Mouse (Mus musculus) ES-Bruce4 (cell line): ENCODE results near the gene Rnf5. TPM values are rescaled to one million over a fixed set of nuclear protein-coding genes. Genes with fewer than 3 reads are reported as not detected.

Experiments
- H3K27ac ChIP-seq: 2 replicates; pipeline ENCODE4 v1.5.1; 2012; ENCODE audit warnings: low read length, inconsistent platforms; ENCODE audit not compliant: insufficient read depth
- H3K27me3 ChIP-seq: 2 replicates; pipeline ENCODE4 v1.6.1; 2012; ENCODE audit warnings: mild to moderate bottlenecking, low read length, inconsistent platforms; ENCODE audit not compliant: control insufficient read depth, poor library complexity, insufficient read depth, severe bottlenecking
- H3K36me3 ChIP-seq: 2 replicates; pipeline ENCODE4 v1.6.1; 2012; ENCODE audit warnings: inconsistent platforms, mild to moderate bottlenecking, low read length, moderate library complexity; ENCODE audit not compliant: control insufficient read depth, poor library complexity, insufficient read depth, severe bottlenecking
- H3K4me1 ChIP-seq: one replicate; pipeline ENCODE4 v1.8.1; 2011; ENCODE audit warnings: low read length; ENCODE audit not compliant: control insufficient read depth, insufficient read depth
- H3K4me3 ChIP-seq: 2 replicates; pipeline ENCODE4 v1.5.1; 2011; ENCODE audit warnings: low read depth, mild to moderate bottlenecking, low read length
- H3K9ac ChIP-seq: 2 replicates; pipeline ENCODE4 v1.6.1; 2012; ENCODE audit warnings: low read depth, mild to moderate bottlenecking, inconsistent platforms; ENCODE audit not compliant: poor library complexity, severe bottlenecking
- H3K9me3 ChIP-seq: replicated peaks from 2 replicates; pipeline ENCODE4 v1.6.1; 2012; ENCODE audit warnings: mild to moderate bottlenecking, low read length, inconsistent platforms; ENCODE audit not compliant: control insufficient read depth, poor library complexity, insufficient read depth, severe bottlenecking
- CTCF ChIP-seq: IDR thresholded peaks from one replicate; pipeline ENCODE4 v1.8.1; 2011; ENCODE audit warnings: low read depth, low read length
- EP300 ChIP-seq: IDR thresholded peaks from 2 replicates; pipeline ENCODE4 v1.6.1; 2011; ENCODE audit warnings: low read depth, low read length; ENCODE audit not compliant: insufficient read depth
- POLR2A ChIP-seq: IDR thresholded peaks from one replicate; pipeline ENCODE4 v1.8.1; 2011; ENCODE audit warnings: low read length; ENCODE audit not compliant: insufficient read depth
- polyA plus RNA-seq: library from polyadenylated mRNA; stranded (reverse); fragments of >200 nt; gene quantifications from 2 replicates; pipeline ENCODE4 v1.2.4, GENCODE M21; 2011; ENCODE audit warnings: low read depth; ENCODE audit not compliant: missing spikeins, insufficient read depth, insufficient read length

Gene Rnf5
- polyA plus RNA-seq, 1 experiment, result 75.9 TPM

DNA sequence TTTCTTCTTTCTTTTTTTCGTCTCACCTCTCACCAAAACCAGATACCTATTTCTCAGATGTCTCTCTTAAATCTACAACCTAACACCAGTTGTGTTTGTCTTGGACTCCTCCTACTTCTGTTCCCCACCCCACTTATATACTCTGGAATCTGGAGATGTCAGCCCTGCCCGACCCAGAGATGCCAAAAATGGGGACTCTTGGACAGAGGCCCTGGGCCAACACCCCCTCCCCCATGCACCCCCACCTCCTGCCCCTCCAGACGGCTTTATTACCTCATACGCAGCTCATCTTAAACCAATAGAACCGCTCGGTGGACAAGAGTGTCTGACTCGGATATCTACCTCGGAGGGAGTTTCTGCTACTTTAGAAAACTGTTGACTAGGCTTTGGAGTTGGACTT, 7.4 kb downstream of the Rnf5 start:
- Histone ChIP-seq H3K4me3 (no peak overlapping the region), H3K9me3 (no peaks in the 10 kb centered on the region), H3K36me3 (0 out of 2 replicates have a peak, but pooled peaks cover 9% of the 10 kb centered on the region), H3K4me1 (no peaks in the 10 kb centered on the region), H3K27ac (no peak overlapping the region), H3K9ac (no peak overlapping the region), H3K27me3 (no peaks in the 10 kb centered on the region)
- TF ChIP-seq POLR2A (no peak), EP300 (no peak), CTCF (no peak)

GRCm38 (mm10) chr17:34593752-34594525, 9.6 kb downstream of the Rnf5 start:
- H3K36me3 ChIP-seq, result 0 out of 2 replicates have a peak, but pooled peaks cover 6% of the 10 kb centered on the region
- H3K4me1 ChIP-seq, result peaks cover 6% of the 10 kb centered on the region
- H3K27ac ChIP-seq, result no peak overlapping the region
- no peaks in the 10 kb centered on the region for H3K27me3 ChIP-seq
- H3K9me3 ChIP-seq, result no peaks in the 10 kb centered on the region
- peak overlapping the region; percentile 16 for H3K4me3 ChIP-seq
- TF ChIP-seq POLR2A (no peak), CTCF (no peak)
- H3K9ac ChIP-seq, result no peak overlapping the region

DNA sequence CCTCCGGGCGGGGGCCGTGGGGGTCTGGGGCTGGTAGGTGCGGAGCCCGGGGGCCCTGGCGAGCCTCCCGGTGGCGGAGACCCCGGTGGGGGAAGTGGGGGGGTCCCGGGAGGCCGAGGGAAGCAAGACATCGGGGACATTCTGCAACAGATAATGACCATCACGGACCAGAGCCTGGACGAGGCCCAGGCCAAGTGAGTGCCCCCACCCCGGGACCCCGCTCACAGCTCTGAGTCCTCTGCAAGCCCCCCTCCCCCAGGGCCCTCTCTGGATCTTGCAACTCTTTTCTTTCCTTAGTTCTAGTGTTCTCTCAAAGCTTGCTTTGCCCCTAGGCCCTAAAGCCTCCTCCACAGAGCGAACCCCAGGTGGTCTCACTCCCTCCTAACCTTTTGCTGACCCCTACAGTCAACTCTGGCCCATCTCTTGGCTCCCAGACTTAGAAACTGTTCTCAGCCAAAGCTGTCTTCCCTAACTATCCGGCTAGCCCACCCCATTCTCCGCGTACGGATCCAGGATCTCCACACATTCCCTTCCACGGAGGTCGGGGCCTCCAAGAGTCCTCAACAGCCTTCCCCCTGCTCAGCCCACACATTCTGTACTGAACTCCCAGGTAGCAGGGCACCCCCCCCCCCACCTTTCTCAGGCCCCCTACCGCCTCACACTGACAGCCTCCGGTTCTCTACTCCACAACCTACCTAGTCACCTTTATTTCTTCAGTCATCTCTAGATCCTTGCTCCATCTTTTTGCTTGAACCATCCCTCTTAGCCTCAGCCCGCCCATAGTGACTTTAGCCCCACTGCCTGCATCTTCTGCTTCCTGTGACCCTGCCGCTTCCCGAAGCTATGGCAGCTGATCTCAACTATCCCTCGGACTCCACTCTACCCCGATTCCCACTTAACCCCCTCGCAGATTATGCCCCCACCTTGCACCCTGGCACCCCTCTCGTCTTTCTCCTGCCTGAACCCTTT, 10.6 kb downstream of the Rnf5 start:
- Histone ChIP-seq H3K36me3 (0 out of 2 replicates have a peak, but pooled peaks cover 6% of the 10 kb centered on the region), H3K4me1 (peaks cover 11% of the 10 kb centered on the region), H3K27me3 (no peaks in the 10 kb centered on the region), H3K9ac (peak overlapping the region; percentile 98), H3K4me3 (peak overlapping the region; percentile 16), H3K27ac (no peak overlapping the region), H3K9me3 (no peaks in the 10 kb centered on the region)
- TF ChIP-seq POLR2A (no peak), CTCF (no peak), EP300 (no peak)

- Histone ChIP-seq H3K9me3 (no peaks in the 10 kb centered on the region), H3K4me1 (peaks cover 11% of the 10 kb centered on the region), H3K9ac (peak overlapping the region; percentile 98), H3K36me3 (0 out of 2 replicates have a peak, but pooled peaks cover 6% of the 10 kb centered on the region), H3K4me3 (peak overlapping the region; percentile 73), H3K27ac (peak overlapping the region; percentile 75; the same call in 1 of the 2 replicates), H3K27me3 (no peaks in the 10 kb centered on the region)
- no peak for TF ChIP-seq CTCF
- TF ChIP-seq POLR2A, result peak; percentile 52
Observed at GRCm38 (mm10) chr17:34591994-34592375, 11.5 kb downstream of the Rnf5 start.

GRCm38 (mm10) chr17:34591029-34591993, 12.2 kb downstream of the Rnf5 start, which contains the start of gene Pbx2:
Gene Pbx2, plus strand, starts transcription at chr17:34591266.
- H3K4me1 ChIP-seq, result peaks cover 11% of the 10 kb centered on the region
- peak within 1 kb of the TSS; percentile 98 for H3K9ac ChIP-seq
- H3K9me3 ChIP-seq, result no peaks in the 10 kb centered on the region
- peak within 1 kb of the TSS; percentile 75 for H3K27ac ChIP-seq
- H3K36me3 ChIP-seq, result 0 out of 2 replicates have a peak, but pooled peaks cover 6% of the 10 kb centered on the region
- H3K4me3 ChIP-seq, result peak within 1 kb of the TSS; percentile 73
- no peak for TF ChIP-seq CTCF
- no peak for TF ChIP-seq POLR2A
- H3K27me3 ChIP-seq, result no peaks in the 10 kb centered on the region
